Mouse (Mus musculus) cerebellum, adult 2 months (tissue): ENCODE results near the gene Ddx39. TPM values are rescaled to one million over a fixed set of nuclear protein-coding genes. Genes with fewer than 3 reads are reported as not detected.

ENCODE experiments used
- DNase-seq, 2 experiments: peaks; one replicate each; pipeline ENCODE4 v3.0.0; 2021
- H3K27ac ChIP-seq: fragments of 200-500 bp; 2 replicates; pipeline ENCODE4 v1.5.1; 2012; ENCODE audit warnings: low read length, control low read depth, inconsistent platforms; ENCODE audit not compliant: insufficient read depth
- H3K27me3 ChIP-seq: fragments of 200-500 bp; 2 replicates; pipeline ENCODE4 v1.6.1; 2012; ENCODE audit warnings: inconsistent platforms, mild to moderate bottlenecking, low read length, moderate library complexity; ENCODE audit not compliant: control insufficient read depth, insufficient read depth
- H3K4me1 ChIP-seq: fragments of 200-500 bp; 2 replicates; pipeline ENCODE4 v1.6.1; 2011; ENCODE audit warnings: low read length; ENCODE audit not compliant: control insufficient read depth, insufficient read depth
- H3K4me3 ChIP-seq: fragments of 200-500 bp; replicated peaks from 2 replicates; pipeline ENCODE3; 2011; ENCODE audit warnings: mild to moderate bottlenecking, low read depth, low read length, control low read depth; ENCODE audit not compliant: insufficient read depth
- CTCF ChIP-seq: fragments of 200-500 bp; IDR thresholded peaks from 2 replicates; pipeline ENCODE4 v1.5.1; 2011; ENCODE audit warnings: low read depth, mild to moderate bottlenecking, control low read depth, low read length, moderate library complexity, borderline replicate concordance; ENCODE audit not compliant: insufficient read depth
- POLR2A ChIP-seq: fragments of 200-500 bp; IDR thresholded peaks from 2 replicates; pipeline ENCODE4 v1.6.1; 2011; ENCODE audit warnings: low read length, control low read depth, borderline replicate concordance; ENCODE audit not compliant: insufficient read depth
- WGBS: fragments of 180-500 bp; shearing (Covaris S2); methylation state at CpG from one replicate; pipeline ENCODE4 v1.1.7; 2018; 5-methylcytosine and 5-hydroxymethylcytosine counted together
- polyA plus RNA-seq: library from polyadenylated mRNA; depleted of rRNA; stranded (reverse); fragments of >200 nt; gene quantifications from 2 replicates; pipeline ENCODE4 v1.2.3, GENCODE M21; 2012; rRNA removed

Gene Ddx39
- polyA plus RNA-seq, 1 experiment, result 30.0 TPM

GRCm38 (mm10) chr8:83771791-83772190, 56.8 kb downstream of the Ddx39 start:
- no peak for DNase-seq
- TF ChIP-seq CTCF (no peak), POLR2A (no peak)
- H3K4me3 ChIP-seq, result no peak overlapping the region
- H3K4me1 ChIP-seq, result 0 out of 2 replicates have a peak, but pooled peaks cover 3% of the 10 kb centered on the region
- no peak overlapping the region for H3K27ac ChIP-seq
- 91% methylated on average over 4 of the region's 4 CpGs for WGBS
- no peaks in the 10 kb centered on the region for H3K27me3 ChIP-seq

- peak; percentile 46 to 55 for DNase-seq
- Histone ChIP-seq H3K4me3 (peak overlapping the region; percentile 58), H3K27ac (no peak overlapping the region), H3K27me3 (no peaks in the 10 kb centered on the region), H3K4me1 (0 out of 2 replicates have a peak, but pooled peaks cover 3% of the 10 kb centered on the region)
- TF ChIP-seq POLR2A (0 out of 2 replicates have a peak, but pooled peaks have one; percentile 16), CTCF (no peak)
- WGBS, result 6% methylated on average over 25 of the region's 25 CpGs
Observed at GRCm38 (mm10) chr8:83772701-83773451, 57.9 kb downstream of the Ddx39 start.

DNA sequence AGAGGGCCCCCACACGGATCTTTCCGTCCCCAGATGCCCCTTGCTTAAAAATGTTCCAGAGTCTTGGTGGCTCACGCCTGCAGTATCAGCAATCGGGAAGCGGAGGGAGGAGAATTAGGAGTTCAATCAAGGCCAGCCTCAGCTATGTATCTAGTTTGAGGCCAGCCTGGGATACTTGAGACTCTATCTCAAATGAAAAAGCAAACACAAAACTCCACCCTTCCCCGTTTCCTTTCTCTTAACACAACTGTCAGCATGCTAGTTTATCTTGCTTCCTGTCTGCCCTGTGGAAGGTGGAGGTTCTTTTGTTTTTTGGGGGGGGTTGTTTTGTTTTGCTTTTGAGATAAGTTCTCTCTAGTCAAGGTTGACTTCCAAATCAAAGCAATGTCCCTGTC, 58.5 kb downstream of the Ddx39 start:
- WGBS, result 59% methylated on average over 6 of the region's 6 CpGs
- no peaks in the 10 kb centered on the region for H3K27me3 ChIP-seq
- H3K27ac ChIP-seq, result no peak overlapping the region
- H3K4me3 ChIP-seq, result peak overlapping the region; percentile 58
- 0 out of 2 replicates have a peak, but pooled peaks cover 3% of the 10 kb centered on the region for H3K4me1 ChIP-seq
- no peak for TF ChIP-seq POLR2A
- no peak for TF ChIP-seq CTCF
- no peak for DNase-seq

DNA sequence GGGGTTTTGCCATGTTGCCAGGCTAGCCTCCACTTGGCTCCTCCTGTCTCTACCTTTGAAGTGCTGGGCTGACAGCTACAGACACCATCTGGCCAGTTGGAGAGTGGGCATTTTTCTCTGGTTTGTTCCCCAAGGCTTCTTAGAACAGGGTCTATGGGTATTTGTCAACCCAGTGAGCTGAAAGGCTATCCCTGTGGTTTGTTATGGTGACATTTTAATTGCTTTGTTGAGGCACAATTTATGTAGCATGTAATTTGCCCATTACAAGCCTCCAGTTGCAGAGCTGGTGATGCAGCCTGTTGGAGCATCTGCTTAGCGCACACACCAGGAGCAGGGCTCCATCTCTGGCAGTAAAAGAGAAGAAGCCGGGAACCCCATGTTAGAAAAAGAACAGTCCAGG, 59.2 kb downstream of the Ddx39 start:
- Histone ChIP-seq H3K27me3 (no peaks in the 10 kb centered on the region), H3K4me1 (0 out of 2 replicates have a peak, but pooled peaks cover 3% of the 10 kb centered on the region), H3K4me3 (no peak overlapping the region), H3K27ac (no peak overlapping the region)
- no peak for DNase-seq
- 87% methylated on average over 2 of the region's 2 CpGs for WGBS
- TF ChIP-seq CTCF, result no peak
- TF ChIP-seq POLR2A, result no peak

Other genes starting within 250 kb of the Ddx39 start
- not detected in 2 replicates for gene Olfr370, start 179.4 kb upstream of the Ddx39 start, polyA plus RNA-seq
- 394 and 445 TPM in 2 replicates for gene Ndufb7, start 148.5 kb upstream of the Ddx39 start, polyA plus RNA-seq
- gene Tecr, start 107.2 kb upstream of the Ddx39 start, polyA plus RNA-seq, result 1,238 and 1,304 TPM in 2 replicates
- gene Dnajb1, start 107.0 kb upstream of the Ddx39 start, polyA plus RNA-seq, result 29.9 and 33.0 TPM in 2 replicates
- gene Gipc1, start 62.5 kb upstream of the Ddx39 start, polyA plus RNA-seq, result 51.3 and 51.7 TPM in 2 replicates
- 0.76 and 0.77 TPM in 2 replicates for gene Ptger1, start 48.5 kb upstream of the Ddx39 start, polyA plus RNA-seq
- gene Pkn1, start 16.0 kb upstream of the Ddx39 start, polyA plus RNA-seq, result 59.8 and 62.7 TPM in 2 replicates
- 22.7 and 23.8 TPM in 2 replicates for gene Adgre5, start 26.1 kb downstream of the Ddx39 start, polyA plus RNA-seq
- 164 and 184 TPM in 2 replicates for gene Adgrl1, start 184.9 kb downstream of the Ddx39 start, polyA plus RNA-seq
- 0.56 and 0.74 TPM in 2 replicates for gene Gm10644, start 240.0 kb downstream of the Ddx39 start, polyA plus RNA-seq
- gene Asf1b, start 240.3 kb downstream of the Ddx39 start, polyA plus RNA-seq, result 2.0 and 2.5 TPM in 2 replicates